Mouse (Mus musculus): ENCODE results near the gene Zwilch. TPM values are rescaled to one million over a fixed set of nuclear protein-coding genes. Genes with fewer than 3 reads are reported as not detected.

The Zwilch gene
- 162 and 167 TPM in 2 replicates for polyA plus RNA-seq (2011; ENCODE audit: insufficient read depth, insufficient read length, low read depth, missing spikeins)

DNA sequence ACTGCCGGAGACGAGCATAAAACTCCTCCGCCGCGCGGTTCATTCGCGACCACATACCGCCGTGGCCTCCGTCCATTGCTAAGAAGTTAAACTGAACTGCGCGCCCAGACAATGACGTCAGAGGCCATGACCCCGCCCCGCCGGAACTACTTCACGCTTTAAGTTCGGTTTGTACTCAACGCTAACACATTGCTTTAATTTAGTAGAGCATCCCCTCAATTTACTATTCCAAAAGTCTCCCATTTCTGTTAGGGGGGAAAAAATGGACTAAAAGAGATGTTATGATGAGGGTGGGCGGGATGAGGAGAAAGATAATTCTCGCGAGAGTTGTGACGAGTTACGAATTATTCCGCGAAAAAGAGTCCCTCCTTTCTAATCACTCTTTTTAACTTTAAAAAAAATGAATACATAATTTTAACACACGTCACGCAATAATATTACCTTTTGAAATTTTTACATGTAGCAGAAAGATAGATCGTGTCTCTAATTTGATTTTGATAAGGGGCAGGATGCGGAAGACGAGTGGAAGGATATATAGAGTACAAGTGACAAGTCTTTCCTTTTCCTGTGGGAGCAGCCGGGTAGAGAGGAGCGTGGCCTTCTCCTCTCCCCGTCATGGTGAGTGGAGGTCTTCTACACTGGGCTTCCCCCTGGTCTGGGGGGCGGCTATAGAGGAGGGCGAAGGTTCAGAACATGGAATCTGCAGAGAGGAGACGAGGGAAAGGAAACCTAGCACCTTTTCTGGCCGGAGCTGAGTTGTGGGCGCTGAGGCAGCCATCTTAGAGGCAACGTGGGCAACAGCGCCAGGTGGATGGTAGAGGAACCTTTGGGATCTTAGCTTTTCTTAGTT lies at the start of gene Zwilch, which contains the start of gene Rpl4:
Gene Zwilch (minus strand): TSS at position 289 of the 850 bp plus-strand sequence.
Gene Rpl4 (plus strand): TSS at position 560 of the 850 bp plus-strand sequence.
- Histone ChIP-seq H3K27me3 (ENCODE audit: control insufficient read depth, insufficient read depth, low read length, poor library complexity, severe bottlenecking) (no peaks in the 10 kb centered on the region), H3K9me3 (replicated peaks; ENCODE audit: control insufficient read depth, insufficient read depth, low read length, poor library complexity, severe bottlenecking) (no peaks in the 10 kb centered on the region), H3K27ac (ENCODE audit: insufficient read depth, low read length) (peak within 1 kb of the TSS; percentile 70), H3K9ac (ENCODE audit: low read depth, poor library complexity, severe bottlenecking) (peak within 1 kb of the TSS; percentile 97), H3K4me1 (ENCODE audit: control insufficient read depth, insufficient read depth, low read length) (no peaks in the 10 kb centered on the region), H3K4me3 (ENCODE audit: low read depth, low read length) (peak within 1 kb of the TSS; percentile 95), H3K36me3 (ENCODE audit: control insufficient read depth, insufficient read depth, low read length, poor library complexity, severe bottlenecking) (peaks cover 47% of the 10 kb centered on the region)
- TF ChIP-seq POLR2A (IDR thresholded peaks at IDR 0.05; ENCODE audit: insufficient read depth, low read length) (peak; percentile 93), EP300 (IDR thresholded peaks at IDR 0.05; ENCODE audit: insufficient read depth, low read depth, low read length) (no peak)

DNA sequence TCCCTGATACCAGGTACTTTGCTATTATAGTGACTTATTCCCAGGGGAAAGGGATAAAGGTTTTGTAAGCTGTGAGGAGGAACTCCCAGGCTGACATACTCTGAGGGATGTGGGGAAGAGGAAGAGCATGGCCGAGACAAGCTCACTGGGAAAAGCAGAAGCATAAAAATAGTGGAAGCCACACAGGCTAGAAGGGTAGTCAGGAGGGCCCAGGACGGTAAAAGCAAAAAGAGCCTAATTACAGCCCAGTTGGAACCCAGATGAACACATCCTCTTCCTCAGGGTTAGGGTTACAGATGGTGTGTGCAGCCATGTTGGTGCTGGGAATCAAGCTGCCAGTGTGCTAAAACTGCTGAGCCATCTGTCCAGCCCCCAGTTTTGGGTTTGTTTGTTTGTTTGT lies 49.2 kb upstream of the Zwilch start:
- no peaks in the 10 kb centered on the region for H3K27me3 ChIP-seq (ENCODE audit: control insufficient read depth, insufficient read depth, low read length, poor library complexity, severe bottlenecking)
- no peak overlapping the region for H3K9ac ChIP-seq (ENCODE audit: low read depth, poor library complexity, severe bottlenecking)
- H3K9me3 ChIP-seq (replicated peaks; ENCODE audit: control insufficient read depth, insufficient read depth, low read length, poor library complexity, severe bottlenecking), result no peaks in the 10 kb centered on the region
- H3K4me1 ChIP-seq (ENCODE audit: control insufficient read depth, insufficient read depth, low read length), result peaks cover 5% of the 10 kb centered on the region
- no peak overlapping the region for H3K4me3 ChIP-seq (ENCODE audit: low read depth, low read length)
- no peaks in the 10 kb centered on the region for H3K36me3 ChIP-seq (ENCODE audit: control insufficient read depth, insufficient read depth, low read length, poor library complexity, severe bottlenecking)
- no peak overlapping the region for H3K27ac ChIP-seq (ENCODE audit: insufficient read depth, low read length)
- TF ChIP-seq POLR2A (IDR thresholded peaks at IDR 0.05; ENCODE audit: insufficient read depth, low read length) (no peak), EP300 (IDR thresholded peaks at IDR 0.05; ENCODE audit: insufficient read depth, low read depth, low read length) (no peak), CTCF (IDR thresholded peaks at IDR 0.05; ENCODE audit: low read depth, low read length) (no peak)

DNA sequence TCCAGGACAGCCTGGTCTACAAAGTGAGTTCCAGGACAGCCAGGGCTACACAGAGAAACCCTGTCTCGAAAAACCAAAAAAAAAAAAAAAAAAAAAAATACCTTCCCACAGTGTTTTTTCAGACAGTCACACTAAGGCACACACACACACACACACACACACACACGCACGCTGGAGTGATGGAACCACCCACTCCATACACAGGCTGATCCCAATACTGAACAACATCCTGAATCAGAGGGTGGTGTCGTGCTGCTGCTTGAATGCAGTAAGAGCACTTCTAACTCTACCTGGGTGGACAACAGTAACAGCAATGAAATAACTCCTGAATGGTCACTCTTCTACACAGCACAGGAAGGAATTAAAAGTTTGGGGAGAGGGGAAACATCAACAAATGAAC lies 48.6 kb upstream of the Zwilch start:
- peak overlapping the region; percentile 23; the same call in 1 of the 2 replicates for H3K27ac ChIP-seq (ENCODE audit: insufficient read depth, low read length)
- TF ChIP-seq POLR2A (IDR thresholded peaks at IDR 0.05; ENCODE audit: insufficient read depth, low read length) (no peak), EP300 (IDR thresholded peaks at IDR 0.05; ENCODE audit: insufficient read depth, low read depth, low read length) (no peak), CTCF (IDR thresholded peaks at IDR 0.05; ENCODE audit: low read depth, low read length) (no peak)
- H3K36me3 ChIP-seq (ENCODE audit: control insufficient read depth, insufficient read depth, low read length, poor library complexity, severe bottlenecking), result no peaks in the 10 kb centered on the region
- H3K4me1 ChIP-seq (ENCODE audit: control insufficient read depth, insufficient read depth, low read length), result peaks cover 5% of the 10 kb centered on the region
- no peaks in the 10 kb centered on the region for H3K9me3 ChIP-seq (replicated peaks; ENCODE audit: control insufficient read depth, insufficient read depth, low read length, poor library complexity, severe bottlenecking)
- H3K9ac ChIP-seq (ENCODE audit: low read depth, poor library complexity, severe bottlenecking), result no peak overlapping the region
- no peak overlapping the region for H3K4me3 ChIP-seq (ENCODE audit: low read depth, low read length)
- H3K27me3 ChIP-seq (ENCODE audit: control insufficient read depth, insufficient read depth, low read length, poor library complexity, severe bottlenecking), result no peaks in the 10 kb centered on the region

DNA sequence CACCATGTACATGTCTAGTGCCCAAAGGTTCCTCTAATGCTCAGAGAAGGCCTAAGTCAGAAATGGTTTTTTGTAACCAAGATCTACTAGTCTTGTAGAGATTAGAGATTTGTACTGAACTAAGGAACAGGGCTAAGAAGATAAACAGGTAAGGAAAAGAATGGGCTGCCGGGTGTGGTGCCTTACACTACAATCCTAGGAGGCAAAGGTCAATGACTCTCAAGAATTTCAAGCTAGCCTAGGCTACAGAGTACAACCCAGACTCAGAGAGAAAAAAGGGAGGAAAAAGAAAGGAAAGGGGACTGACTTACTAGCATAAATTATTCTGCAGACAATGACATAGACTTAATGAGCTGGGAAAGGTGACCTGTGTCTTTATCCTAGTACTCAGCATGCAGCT lies 47.7 kb upstream of the Zwilch start:
- Histone ChIP-seq H3K27ac (ENCODE audit: insufficient read depth, low read length) (peak overlapping the region; percentile 58), H3K4me1 (ENCODE audit: control insufficient read depth, insufficient read depth, low read length) (peaks cover 6% of the 10 kb centered on the region), H3K4me3 (ENCODE audit: low read depth, low read length) (no peak overlapping the region), H3K9ac (ENCODE audit: low read depth, poor library complexity, severe bottlenecking) (no peak overlapping the region), H3K9me3 (replicated peaks; ENCODE audit: control insufficient read depth, insufficient read depth, low read length, poor library complexity, severe bottlenecking) (no peaks in the 10 kb centered on the region), H3K36me3 (ENCODE audit: control insufficient read depth, insufficient read depth, low read length, poor library complexity, severe bottlenecking) (no peaks in the 10 kb centered on the region), H3K27me3 (ENCODE audit: control insufficient read depth, insufficient read depth, low read length, poor library complexity, severe bottlenecking) (no peaks in the 10 kb centered on the region)
- TF ChIP-seq POLR2A (IDR thresholded peaks at IDR 0.05; ENCODE audit: insufficient read depth, low read length) (no peak), CTCF (IDR thresholded peaks at IDR 0.05; ENCODE audit: low read depth, low read length) (no peak), EP300 (IDR thresholded peaks at IDR 0.05; ENCODE audit: insufficient read depth, low read depth, low read length) (no peak)

DNA sequence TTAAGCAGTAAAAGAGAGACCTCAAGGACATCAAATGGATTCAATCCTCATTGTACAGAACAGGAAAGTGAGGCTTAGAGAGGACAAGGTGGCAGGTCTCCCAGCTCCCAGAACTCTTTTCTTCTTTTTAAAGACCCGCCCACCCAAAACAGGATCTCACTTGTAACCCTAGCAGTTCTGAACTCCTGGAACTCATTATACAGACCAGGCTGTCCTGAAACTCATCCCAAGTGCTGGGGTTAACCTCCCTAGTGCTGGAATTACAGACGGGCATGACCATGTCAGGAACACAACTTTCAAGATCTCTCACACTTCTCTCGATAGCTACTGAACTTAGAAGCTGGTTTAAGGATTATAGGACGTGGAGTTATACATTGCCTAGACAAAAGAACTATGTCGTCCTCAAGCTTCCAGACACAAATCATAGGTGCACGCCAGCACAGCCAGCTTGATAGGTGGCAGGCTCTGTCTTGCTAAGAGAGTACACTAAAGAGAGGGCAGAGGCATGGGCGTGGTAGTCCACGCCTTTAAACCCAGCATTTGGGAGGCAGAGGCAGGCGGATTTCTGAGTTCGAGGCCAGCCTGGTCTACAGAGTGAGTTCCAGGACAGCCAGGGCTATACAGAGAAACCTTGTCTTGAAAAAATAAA lies 47.0 kb upstream of the Zwilch start:
- H3K4me1 ChIP-seq (ENCODE audit: control insufficient read depth, insufficient read depth, low read length), result peaks cover 8% of the 10 kb centered on the region
- TF ChIP-seq POLR2A (IDR thresholded peaks at IDR 0.05; ENCODE audit: insufficient read depth, low read length) (no peak), EP300 (IDR thresholded peaks at IDR 0.05; ENCODE audit: insufficient read depth, low read depth, low read length) (no peak), CTCF (IDR thresholded peaks at IDR 0.05; ENCODE audit: low read depth, low read length) (no peak)
- no peaks in the 10 kb centered on the region for H3K9me3 ChIP-seq (replicated peaks; ENCODE audit: control insufficient read depth, insufficient read depth, low read length, poor library complexity, severe bottlenecking)
- no peaks in the 10 kb centered on the region for H3K27me3 ChIP-seq (ENCODE audit: control insufficient read depth, insufficient read depth, low read length, poor library complexity, severe bottlenecking)
- H3K4me3 ChIP-seq (ENCODE audit: low read depth, low read length), result no peak overlapping the region
- peak overlapping the region; percentile 89 for H3K27ac ChIP-seq (ENCODE audit: insufficient read depth, low read length)
- no peaks in the 10 kb centered on the region for H3K36me3 ChIP-seq (ENCODE audit: control insufficient read depth, insufficient read depth, low read length, poor library complexity, severe bottlenecking)
- no peak overlapping the region for H3K9ac ChIP-seq (ENCODE audit: low read depth, poor library complexity, severe bottlenecking)

DNA sequence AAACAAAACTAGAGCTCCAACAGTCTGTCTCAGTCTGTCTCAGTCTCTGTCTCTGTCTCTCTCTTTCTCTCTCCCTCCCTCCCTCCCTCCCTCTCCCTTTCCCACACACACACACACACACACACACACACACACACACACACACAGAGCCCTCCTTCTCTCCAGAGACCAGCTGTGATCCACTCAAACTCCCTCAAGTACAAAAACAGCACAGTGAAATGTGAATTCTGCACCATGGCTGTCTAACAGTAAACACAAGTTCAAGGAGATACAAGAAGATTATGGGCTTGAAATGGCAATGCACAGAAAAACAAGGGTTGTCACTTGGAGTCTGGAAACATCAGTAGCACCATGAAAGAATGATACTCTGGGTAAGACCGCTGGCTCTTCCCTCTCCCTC lies 46.4 kb upstream of the Zwilch start:
- Histone ChIP-seq H3K9me3 (replicated peaks; ENCODE audit: control insufficient read depth, insufficient read depth, low read length, poor library complexity, severe bottlenecking) (no peaks in the 10 kb centered on the region), H3K27ac (ENCODE audit: insufficient read depth, low read length) (peak overlapping the region; percentile 89), H3K36me3 (ENCODE audit: control insufficient read depth, insufficient read depth, low read length, poor library complexity, severe bottlenecking) (no peaks in the 10 kb centered on the region), H3K4me1 (ENCODE audit: control insufficient read depth, insufficient read depth, low read length) (peaks cover 8% of the 10 kb centered on the region), H3K4me3 (ENCODE audit: low read depth, low read length) (no peak overlapping the region), H3K27me3 (ENCODE audit: control insufficient read depth, insufficient read depth, low read length, poor library complexity, severe bottlenecking) (no peaks in the 10 kb centered on the region), H3K9ac (ENCODE audit: low read depth, poor library complexity, severe bottlenecking) (no peak overlapping the region)
- TF ChIP-seq POLR2A (IDR thresholded peaks at IDR 0.05; ENCODE audit: insufficient read depth, low read length) (no peak), CTCF (IDR thresholded peaks at IDR 0.05; ENCODE audit: low read depth, low read length) (no peak), EP300 (IDR thresholded peaks at IDR 0.05; ENCODE audit: insufficient read depth, low read depth, low read length) (no peak)
